Mouse (Mus musculus) right cerebral cortex, postnatal 10 days (tissue): ENCODE measurements at regions not wholly inside any gene's neighbourhood (a gene's known extent, or its start where the extent isn't known, plus 50 kb on each side); places are given as distances from the start of the nearest gene placed in this dataset.

ENCODE experiments used
- DNase-seq, 2 experiments: peaks; one replicate each; pipeline ENCODE4 v3.0.0; 2021; ENCODE audit warnings: low spot score in 2 of 2

DNA sequence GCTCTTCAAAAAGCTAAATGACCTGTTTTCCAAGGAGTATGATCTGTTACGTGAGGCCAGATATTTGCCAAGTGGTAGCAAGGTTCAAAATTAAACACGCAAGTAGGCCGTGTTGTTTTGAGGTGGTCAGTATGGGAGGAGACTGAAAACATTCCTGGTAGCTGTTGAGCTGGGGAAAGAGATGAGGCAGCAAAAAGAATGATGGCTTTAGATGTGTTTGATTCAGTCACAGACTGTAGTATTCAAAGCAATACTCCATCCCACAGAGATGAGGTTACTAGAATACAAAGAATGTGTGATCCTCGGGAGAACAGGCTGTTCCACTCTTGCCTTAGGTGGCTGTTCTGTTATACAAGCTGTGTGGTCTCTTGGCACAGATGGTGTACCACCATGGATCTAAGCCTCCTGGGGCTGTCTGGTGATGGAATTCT, 742.7 kb upstream of the Zeb2 start:
- DNase-seq: no peak

DNA sequence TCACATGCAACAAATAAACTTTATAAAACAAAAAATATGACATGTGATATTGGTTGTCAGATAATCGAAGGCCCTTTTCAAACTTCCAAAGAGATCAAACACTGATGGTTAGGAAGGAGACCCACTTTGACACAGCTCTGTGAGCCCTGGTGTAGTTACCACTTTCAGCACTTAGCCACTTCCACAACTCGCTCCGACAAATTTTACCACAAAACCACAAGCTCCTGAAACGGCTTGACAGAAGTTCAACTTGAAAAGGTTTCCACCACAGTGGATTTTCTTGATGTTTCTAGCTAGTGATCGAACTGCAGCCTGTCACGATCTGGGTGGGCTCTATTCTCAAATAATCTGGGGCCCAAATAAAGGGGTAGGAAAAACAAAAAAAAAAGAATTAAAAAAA, 742.2 kb upstream of the Zeb2 start:
- no peak for DNase-seq

DNA sequence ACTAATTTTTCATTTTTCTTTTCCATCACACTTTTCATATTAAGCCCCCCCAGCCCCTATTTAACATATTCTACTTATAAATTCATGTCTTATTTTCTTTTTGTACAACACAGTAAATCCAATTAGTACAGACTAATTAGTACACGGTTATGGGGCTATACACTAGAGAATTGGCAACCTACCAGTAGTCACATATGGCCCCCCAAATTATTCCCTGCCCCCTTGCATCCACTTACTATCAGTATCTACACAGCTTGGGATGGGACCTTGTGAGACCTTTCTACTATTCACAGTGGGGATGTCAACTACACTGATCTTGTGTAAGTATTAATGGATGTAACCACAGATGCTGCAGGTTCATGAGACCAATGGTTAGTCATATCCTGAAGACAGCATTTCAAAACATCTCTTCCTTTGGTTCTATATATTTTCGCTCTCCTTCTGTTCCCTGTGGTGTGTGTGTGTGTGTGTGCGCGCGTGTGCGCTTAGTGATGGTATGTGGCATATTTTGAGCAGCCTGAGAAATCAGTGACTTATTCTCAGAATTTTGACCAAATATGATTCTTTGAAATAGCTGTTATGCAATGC, 732.9 kb upstream of the Zeb2 start:
- DNase-seq: no peak

DNA sequence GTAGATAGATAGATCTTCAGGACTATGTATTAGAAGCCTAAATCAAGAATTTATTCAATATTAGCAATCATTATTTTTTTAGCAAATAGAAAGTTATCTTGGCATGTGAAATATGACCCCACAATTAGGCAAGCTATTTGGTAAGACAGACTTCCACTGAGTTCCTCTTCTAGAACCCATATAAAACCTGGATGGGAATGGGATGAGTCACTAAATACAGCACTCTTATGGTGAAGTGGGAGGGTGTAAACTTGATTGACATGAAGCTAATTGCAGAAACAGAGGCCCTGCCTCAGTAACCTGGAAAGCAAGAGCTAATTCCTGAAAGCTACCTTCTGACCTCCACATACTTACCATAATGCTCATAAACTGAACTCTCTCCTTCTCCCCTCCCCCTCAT, 723.2 kb upstream of the Zeb2 start:
- no peak for DNase-seq

DNA sequence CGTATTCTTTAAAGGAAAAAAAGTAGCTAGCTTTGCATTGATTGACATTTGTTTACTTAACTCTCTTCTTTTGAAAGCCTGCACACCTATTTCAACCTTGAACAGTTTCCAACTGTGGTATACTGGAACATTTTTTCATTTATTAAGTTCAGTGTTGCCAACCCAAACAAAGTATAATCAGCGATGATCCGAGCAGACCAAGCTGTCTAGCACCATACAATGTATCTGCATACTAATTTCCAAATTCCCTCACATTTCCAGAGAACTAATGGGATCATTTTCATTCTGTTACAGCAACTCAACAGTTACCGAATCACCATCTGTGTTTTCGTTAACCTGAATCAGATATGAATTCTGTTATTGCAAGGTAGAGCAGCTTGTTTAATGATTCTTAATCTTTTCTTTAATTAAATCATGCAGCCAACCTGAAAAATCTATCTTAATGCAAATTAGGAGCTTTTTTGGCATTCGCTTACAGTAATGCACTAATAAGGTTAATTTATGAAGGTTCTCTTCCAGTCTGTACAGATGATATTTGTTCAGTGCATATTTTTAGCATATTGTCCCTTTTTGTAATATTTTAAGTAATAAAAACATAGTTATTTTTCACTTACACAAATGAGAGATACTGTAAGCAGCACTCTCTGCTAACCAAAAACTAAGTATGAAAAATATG, 719.5 kb upstream of the Zeb2 start:
- no peak for DNase-seq

DNA sequence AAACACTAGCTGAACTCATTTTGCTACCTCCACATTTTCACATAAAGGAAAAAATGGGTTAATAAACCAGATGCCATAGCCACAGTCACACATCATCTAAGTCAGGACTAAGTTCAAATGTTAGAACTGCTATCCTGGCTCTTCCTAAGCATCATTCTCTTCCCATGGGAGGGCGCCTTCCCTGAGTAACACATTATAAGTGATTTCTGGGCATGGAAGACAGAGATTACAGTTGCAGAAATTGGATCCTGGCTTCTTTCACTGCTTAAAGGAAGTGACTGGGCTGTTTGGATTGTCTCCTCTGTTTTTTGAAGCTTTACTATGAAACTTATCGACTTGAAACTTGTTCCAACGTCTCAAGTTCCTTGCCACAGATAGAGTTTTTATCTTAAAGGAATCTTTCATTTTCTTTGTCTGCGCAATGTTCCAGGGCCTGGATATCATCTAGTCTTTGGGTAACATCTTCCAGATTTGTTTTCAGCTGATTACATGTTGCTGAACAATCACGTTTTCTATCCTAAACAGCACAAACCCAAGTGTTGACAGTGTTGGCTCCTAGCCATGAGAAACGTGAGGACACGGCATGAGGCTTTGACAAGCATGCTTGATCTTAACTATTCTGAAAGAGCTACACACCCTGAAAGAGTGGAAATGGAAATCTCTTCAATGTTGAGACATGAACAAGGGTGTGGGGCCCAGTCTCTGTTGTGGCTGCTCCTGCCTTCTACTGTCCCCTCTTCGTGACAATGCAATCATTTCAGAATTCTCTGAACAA, 700.9 kb upstream of the Zeb2 start:
- no peak for DNase-seq

DNA sequence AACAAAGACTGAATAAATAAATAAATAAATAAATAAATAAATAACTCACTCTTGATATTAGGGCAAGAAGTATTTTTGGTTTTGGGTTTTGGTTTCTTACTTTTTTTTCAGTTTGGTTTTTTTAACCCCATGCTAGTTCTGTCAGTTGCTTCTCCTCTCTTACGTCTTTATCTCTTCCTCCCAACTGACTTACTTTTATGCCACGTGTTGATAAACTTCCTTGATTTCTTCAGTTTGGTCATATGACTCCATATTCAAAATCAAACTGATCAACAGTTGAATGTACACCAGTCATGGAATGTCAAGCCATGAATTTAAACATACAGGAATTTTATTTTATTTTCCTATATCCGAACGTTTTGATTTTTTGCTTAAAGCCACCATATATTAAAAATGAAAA, 697.5 kb upstream of the Zeb2 start:
- no peak for DNase-seq

DNA sequence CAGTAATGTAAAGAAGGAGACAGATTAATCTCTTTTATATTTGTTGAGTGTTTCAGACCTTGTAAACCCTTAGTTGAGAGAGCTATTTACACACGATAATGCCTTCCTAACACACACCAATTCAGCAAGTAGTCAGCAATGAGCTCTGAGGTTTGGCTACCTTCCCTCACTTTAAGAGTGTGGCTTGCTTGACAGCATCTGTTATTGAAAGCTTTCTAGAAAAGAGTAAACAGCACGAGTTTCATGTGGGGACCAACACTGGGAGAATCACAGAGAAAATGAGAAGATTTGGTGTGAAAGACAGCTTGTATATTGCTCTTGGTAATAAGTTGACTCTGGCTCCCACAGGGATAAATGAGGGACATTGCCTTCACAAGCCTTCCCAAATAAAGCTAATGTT, 688.1 kb upstream of the Zeb2 start:
- no peak for DNase-seq

DNA sequence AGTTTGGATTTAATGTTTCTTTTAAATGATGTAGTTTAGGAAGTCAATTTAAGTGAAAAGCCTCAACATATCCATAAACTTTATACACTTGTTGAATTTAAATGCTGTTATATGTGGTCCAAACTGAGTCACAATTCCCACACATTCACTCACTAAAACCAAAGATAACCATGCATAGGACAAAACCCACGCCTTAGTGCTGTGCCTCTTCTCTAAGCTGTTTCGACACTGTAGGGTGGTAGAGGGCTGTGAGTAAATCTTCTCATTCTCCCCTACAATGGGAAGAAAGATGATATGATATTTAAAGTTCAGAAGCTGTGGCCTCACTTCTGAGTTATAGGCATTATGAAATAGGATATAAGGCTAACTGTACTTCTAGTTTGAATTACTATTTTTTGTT, 682.9 kb upstream of the Zeb2 start:
- DNase-seq: no peak

DNA sequence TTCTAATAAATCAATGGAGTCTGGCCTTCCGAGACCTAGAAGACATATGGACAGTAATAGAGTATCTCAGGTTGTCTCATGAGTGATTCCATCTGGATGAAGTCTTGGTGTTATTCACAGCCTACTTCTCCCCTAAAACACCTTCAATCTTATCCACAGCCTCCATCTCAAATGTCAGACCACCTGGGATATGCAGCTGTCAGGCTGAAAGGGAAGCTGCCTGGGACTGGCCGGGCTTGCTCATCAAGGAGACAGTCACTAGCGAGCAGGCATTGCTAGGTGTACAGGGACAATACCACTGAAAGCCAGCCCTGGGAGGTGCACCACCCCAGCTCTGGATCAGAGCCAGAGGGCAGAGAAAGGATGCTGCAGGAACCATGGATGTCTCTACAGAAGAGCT, 676.4 kb upstream of the Zeb2 start:
- DNase-seq: no peak

DNA sequence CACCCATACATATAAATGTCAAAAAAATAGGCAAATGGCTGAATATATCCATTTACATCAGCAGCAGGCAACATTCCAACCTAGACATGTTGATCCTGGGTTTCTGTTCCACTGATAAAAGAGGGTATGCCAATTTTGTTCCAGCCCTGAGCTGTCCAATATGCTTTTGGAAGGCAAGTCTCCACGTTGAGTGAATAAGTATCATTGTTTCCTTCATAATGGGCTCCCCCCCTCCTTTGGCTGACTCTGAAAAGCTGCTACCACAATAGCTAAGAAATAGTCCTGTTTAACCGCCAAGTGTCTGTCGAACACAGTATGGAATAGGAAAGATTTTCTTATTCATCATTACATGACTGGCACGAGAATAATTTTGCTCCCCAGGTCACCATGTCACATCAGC, 672.5 kb upstream of the Zeb2 start:
- DNase-seq: no peak

DNA sequence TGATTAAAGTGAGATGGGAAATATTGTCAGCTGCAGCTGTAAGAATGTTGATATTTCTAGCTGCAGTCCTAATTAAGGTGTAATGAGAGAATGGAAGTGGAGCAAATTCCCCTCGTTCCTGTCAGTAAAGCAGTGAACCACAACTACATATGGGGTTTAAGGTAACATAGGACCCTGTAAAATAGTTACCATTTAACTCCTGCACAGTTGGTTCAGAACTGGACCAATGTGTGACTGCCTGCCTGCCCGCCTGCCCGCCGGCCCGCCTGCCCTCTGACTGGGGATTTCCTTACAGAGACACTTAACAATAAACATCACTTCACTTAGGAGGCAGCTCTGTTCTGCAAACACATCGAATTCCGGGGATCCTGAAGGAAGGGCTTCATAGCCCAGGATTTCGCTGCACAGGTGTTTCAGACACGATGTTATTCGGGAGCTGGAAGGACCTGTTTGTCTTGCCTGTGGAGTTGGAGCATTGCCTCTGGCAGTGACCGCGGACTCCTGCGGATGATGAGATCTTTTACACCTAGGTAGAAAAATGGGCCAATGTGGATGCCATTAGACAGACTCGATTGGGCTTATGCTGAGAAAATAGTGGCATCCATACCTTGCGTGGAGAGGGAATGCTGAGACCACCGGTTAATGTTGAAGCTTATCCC, 670.7 kb upstream of the Zeb2 start:
- no peak for DNase-seq

DNA sequence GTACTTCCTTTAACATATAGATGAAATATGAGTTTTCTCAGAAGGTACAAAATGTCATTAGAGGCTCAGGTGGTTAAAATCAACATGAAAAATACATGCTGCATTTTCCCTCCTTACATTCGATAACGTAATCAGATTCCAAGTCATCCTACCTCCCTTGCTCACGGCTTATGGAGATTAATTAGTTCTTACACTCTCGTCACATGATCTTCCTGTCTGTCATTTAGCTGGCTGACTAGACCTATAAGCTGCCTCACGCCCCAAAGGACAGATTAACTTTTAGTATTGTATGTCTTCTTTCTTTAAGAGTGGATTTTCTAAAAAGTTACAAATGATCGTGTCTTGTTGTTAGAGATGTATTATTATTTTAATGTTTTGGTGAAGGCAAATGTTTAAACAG, 669.6 kb upstream of the Zeb2 start:
- DNase-seq: no peak

DNA sequence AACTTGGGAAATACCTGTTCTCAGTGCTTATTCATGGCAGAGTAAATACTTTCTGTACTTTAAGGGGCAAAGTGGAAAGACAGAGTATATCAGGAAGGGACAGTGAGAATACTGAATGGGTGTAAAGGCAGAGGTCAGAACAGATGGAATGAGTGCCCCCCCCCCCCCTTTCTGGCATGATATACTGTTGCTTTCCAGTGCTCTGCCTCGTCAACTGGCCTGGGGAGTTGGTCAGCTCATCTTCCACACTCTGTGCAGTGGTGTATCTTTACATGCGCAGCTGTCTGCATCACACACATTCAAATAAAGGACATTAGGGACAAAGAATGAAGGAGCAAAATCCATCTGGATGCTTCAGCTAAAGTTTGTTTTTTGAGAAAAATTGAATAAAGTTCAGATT, 668.5 kb upstream of the Zeb2 start:
- no peak for DNase-seq

DNA sequence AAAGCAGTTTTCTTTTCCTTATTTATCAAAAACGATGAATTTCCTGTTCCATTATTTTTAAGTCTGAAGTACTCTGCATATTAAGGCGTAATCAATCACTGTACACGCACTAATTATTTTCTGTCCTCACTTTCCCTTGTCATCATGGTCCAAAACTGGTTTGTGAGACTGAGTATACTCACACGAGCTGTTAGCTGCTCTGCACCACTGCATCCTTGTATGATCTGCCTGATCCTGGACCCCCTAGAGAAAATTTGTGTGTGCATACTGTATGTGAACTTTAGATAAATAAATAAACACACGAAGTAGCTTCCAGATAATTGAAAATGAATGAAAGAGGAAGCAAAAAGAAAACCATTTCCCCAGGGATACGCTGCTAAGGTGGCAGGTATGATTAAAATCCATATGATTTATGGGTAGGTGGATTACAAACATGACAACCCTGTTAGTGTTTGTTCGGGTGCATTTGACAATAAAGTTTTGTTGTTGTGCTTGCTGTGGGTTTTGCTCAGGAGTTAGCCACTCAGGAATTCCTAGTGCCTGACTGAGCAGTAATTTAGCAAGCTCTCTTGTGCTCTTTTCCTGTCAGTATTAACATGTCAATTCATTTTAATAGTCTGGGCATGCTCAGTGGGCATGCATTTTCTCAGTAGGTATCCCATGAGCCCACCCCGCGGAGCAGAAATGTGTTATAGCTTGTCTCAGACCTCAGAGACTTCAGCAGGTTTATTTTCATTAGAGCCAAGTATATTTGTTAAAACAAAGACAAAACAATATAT, 666.6 kb upstream of the Zeb2 start:
- DNase-seq: no peak

DNA sequence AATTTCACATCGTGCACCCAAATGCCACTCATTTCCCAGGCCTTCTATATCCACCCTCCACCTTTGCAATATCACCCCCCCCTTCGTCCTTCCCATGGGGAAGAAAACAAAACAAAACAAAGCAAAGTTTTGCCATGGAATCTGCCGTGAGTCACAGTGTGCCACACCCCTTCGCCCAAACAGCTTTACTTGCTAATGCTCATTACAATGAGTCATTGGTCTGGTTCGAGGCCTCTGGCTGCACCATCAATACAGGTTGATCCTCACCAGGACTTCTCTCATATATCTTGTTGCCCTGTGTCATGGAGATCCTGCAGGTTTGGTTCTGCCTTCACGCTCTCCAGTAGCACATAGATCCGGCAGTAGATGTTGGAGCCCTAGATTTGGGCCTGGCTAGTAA, 660.3 kb upstream of the Zeb2 start:
- no peak for DNase-seq

DNA sequence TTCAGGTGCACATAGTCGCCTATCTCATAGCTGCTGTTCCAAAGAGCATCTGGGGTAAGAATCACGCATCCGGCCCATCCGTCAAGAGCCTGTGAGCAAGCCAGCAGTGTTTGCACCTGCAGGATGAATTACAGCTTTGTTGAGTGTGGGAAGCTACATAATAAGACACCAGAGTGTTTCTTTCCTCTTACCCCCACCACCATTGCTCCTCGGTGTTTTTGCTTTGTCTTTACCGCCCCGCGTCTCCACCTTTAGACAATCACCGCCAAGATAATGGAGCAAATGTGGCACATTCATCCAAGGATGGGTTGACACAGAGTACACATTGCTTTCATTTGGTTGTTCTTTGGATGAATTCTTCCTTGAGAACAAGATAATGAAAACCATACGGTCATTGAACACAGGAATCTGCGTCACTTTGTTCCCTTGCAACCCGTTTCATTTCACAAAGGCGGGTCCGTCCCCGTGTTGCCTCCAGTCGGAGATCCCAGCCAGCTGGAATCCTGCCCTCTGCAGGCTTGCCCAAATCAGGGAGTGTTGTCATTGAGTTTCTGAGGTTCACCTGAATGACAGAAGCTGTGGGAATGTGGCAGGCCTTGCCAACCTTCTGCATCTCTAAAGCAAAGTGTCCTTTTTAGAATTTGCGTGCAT, 659.4 kb upstream of the Zeb2 start:
- no peak for DNase-seq

DNA sequence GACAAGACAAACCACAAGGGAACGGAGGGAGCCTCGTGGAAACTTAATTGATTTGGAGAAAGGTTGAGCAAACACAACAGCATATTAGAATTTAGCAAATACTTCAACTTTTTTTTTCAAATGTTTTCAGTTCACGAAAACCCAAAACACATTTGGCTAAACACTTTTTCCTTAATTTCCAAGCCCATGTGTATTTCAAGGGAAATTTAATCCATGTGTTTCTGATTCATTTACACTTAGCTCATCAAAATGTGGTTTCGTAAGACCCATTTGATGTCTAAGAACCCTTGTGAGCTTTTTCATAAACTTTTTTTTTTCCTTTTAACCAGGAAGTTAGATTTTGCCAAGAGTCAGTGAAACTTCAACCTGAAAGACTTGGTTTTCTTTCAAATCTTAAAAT, 658.5 kb upstream of the Zeb2 start:
- no peak for DNase-seq

DNA sequence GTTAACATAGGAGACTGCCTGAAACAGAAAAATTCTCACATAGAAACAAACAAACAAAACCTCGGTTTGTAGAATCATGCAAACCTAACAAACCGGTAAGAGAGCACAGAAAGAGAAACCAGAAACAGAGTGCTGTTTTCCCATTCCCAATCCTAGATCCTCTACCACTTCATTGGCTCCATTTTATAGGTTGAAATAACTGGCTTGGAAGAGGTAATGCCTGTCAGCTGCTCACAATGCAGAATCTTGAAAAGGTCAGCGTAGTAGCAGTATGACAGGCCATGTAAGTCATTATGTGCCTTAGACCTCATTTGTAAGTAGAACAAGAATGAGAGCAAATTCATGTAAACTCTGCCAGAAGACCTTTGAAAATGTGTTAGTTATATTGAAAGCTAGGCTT, 657.2 kb upstream of the Zeb2 start:
- no peak for DNase-seq

DNA sequence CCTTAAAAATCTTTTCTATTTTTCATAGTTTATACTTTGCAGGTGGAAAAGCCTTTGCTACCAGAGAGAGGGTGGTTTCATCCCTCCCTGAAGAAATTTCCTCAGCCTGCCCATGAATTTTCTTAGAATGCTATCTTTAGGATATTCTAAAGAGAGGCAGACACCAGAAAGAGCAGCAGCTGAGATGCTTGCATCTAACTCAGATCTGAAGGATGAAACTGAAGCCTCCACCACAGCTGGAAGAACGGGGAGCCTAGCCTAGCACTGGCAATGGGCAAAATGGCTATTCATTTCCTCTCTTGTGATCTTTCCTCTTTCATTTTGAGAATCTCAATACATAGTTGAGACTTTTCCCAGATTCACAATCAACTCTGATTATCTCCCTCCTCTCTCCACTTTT, 640.0 kb upstream of the Zeb2 start:
- DNase-seq: peak; percentile 33 to 45

DNA sequence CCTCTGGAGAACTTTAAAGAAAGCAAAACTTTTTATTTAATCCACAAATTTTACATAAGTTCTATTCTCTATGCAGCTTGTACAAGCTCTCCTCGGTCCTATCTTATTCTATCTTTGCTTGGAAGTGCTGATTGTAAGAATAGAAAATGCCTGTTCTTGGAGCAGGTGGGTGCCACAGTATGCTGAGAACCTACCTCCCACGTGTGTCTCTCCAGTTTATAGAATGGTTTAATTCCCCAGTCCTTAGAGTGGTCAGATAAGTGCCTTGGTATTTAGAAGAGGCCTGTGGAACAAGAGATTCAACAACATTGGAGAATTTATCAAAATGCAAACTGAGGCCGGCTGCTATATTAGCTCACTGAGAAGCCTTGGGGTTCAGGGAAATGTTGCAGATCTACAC, 639.2 kb upstream of the Zeb2 start:
- no peak for DNase-seq

DNA sequence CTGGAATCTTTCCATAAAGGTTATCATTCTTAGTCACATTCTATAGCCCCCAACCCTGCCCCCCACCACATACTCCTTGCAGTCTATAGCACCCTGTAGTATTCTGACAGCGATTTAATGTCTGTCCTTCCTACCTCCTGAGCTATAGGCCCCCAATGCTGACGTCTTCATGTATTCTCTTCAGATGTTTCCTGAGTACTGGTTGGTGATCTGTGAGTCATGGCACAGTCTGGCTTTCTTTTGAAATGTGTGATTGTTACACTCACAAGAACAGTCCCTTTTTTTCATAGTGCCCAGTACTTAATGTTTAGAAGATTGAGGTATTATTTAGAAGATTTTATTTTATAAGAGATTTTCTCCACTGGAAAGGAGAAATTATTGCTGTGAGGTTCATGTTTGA, 634.6 kb upstream of the Zeb2 start:
- no peak for DNase-seq
